Mouse (Mus musculus): ENCODE data around the gene Stk36.

Gene Stk36

GRCm38 (mm10) chr1:74601267-74601962 lies at the start of gene Stk36, which contains the start of gene Rnf25:
TSS of gene Stk36 (plus strand) at chr1:74601445.
TSS of gene Rnf25 (minus strand) at chr1:74601397.
- DNase-seq, result peak; percentile 86 to 88

DNA sequence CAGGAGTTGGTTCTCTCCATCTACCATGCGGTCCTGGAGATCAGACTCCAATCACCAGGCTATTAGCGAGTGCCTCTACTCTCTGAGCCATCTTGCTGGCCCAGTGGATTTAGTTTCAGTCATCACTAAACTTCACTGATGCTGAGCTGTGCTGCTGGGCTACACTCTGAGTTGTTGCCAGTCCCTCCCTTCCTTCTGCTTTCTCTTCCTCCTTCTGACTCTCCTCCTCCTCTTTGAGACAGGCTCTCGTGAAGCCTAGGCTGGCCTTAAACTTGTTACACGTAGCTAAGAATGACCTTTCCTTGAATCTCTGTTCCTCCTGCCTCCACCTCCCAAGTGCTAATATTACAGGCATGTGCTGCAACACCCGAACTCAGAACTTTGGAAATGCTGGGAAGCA lies 42.2 kb upstream of the Stk36 start:
- no peak for DNase-seq

DNA sequence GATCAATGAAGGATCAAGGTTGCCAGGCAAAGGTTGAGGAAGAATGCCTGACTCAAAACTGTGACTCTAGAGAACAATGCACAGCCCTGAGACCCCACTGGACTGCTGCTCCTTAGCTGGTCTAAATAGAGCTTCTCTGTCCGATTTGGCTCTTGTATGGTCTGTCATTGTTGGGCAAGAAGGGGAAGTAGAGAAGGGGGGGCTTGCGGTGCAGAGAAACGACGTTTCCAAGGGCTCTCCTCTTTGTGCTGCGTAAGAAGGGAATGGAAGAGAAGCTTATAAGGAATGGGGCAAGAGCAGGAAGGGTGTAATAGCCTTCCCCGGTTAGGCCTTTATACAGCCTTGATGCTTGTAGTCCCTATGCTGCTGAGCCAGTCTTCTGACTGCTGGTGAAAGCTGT lies 35.4 kb upstream of the Stk36 start:
- no peak for DNase-seq

DNA sequence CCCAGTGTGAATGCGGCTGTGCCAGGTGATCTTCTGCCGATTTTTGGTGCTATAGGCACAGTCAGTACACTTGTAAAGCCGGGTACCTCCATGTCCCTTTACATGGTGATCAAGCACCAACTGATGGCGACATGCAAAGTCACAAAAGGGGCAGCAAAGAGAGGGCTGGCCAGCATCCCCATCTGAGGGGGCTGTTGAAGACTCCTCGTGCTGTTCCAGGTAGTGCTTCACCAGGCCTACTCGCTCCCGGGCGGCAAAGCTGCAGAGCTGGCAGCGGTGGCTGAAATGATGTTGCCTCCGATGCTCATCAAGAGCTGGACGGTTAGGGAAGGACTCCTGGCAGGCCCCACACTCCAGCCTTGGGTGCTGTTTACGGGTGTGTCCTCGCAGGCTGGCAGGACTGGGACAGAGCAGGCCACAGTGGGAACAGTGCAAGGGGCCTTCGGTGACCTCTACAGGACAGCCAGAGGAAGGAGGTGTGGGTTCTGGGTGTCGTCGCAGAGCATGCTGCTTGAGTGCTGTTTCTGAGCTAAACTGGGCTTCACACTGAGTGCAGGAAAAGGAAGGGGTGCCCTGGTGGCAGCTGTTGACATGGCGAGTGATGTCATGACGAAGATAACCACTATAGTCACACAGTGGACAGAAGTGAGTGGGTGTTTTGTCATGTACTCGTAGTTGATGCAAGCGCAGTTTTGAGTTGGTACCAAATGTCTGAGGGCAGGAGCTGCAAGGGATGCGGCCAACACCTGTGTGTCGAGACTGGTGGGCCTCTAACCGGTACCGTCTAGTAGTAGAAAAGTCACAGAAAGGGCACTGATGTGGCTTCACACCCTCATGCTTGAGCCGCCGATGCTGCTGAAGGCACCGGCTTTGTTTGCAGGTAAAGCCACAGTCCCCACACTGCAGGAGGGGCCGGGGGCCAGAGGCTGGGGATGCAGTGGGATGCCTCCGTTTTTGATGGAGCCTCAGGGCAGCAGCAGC lies 31.2 kb upstream of the Stk36 start:
- DNase-seq, result no peak

GRCm38 (mm10) chr1:74582621-74583020 lies 18.6 kb upstream of the Stk36 start:
- no peak for DNase-seq

DNA sequence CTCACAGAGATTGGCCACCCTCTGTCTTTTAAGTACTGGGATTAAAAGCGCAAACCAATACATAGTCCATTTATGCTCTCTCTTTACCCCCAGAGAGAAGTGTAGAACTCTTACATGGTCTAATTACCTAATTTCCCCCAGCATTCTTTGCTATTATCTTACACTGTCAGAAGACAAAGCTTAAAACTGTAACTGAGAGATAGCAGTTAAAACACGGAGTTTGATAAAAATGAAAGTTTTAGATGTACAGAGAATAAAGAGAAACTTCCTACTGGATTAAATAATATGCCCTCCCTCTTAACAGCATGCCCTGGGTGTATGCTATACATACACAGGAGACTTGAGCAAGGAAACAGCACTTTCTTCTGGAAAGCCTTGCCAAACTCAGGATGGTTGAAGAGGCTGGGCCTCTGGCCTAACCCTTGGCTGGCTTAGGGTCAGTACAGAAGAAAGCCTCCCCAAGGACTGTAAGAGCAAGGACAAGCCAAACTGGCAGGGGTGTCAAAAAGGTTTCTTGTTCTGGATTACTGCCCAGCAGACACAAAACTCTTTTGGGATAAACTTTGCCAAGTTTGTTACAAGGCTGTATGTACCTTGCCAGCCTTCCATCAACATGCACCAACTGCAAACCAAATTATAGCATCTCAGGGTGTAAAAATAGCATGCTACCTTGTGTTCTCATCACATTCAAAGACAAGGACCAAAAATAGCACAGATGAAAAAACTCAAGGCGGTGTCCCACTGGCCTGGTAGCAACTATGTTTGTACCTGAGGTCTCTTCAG lies 16.4 kb upstream of the Stk36 start:
- DNase-seq, result no peak

DNA sequence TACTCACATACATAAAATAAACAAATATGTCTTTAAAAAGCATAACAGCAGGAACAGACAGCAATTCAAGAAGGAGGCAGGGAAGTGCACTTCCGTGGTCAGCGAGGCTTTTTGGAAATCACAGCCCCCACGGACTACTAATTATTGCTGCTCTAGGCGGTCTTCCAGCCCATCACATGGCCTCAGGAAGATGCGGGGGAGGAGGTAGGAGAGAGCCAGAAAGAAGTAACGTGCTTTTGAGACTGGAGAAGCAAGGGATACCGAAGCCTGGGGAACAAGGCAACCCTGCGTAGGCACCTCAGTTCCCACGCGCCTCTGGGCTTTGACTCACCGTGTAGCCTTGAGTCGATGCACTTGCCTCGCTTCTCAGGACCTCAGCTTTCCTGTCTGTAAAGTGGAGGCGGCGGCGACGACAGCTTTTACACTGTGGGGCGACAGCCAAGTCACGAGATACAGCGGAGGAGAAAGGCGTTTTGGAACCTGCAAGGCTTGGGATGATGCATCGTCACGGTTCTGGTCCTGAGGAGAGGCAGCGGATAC lies 13.9 kb upstream of the Stk36 start:
- DNase-seq, result peak in 1 of 2 experiments; percentile 24

GRCm38 (mm10) chr1:74587773-74588445 lies 13.3 kb upstream of the Stk36 start, which contains the start of the genes Zfp142 and Bcs1l:
TSS of gene Zfp142 (minus strand) at chr1:74588246.
TSS of gene Bcs1l (plus strand) at chr1:74588289.
- peak; percentile 99 for DNase-seq

DNA sequence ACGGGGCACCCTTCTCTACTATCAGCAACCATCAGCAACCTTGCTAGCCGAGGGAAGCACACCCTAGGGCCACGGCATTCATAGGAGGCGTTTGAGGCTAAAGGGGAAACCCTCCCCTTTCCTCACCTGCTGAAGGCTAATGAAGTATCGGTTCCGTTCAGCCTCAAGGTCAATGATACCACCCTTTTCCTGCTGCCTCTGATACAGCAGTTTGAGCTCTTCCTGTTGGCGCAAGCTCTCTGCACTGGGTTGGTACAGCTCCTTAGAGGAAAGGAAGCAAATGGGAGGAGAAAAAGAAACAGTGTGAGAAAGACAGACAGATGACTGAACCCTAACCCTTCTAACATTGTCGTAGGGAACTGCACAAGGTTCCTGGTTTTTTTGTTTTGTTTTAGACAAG lies 6.8 kb upstream of the Stk36 start:
- DNase-seq, result no peak

GRCm38 (mm10) chr1:74600501-74601266 lies 561 bp upstream of the Stk36 start:
- no peak for DNase-seq

DNA sequence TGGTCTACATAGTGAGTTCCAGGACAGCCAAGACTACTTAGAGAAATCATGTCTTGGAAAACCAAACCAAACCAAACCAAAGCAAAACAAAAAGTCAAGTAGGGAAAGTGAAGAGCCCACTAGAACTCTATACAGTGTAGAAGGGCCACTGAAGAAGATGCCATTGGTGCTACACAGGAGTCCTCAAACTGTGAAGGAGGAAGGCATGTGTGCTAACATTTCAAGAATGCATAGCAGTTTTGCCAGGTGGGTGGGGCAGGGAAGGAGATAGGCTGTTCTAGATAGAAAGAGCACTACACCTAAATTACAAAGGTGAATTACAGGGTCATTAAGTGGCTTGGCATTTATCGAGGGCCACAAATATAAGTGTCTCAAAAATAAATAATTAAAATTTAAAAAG lies 22.9 kb downstream of the Stk36 start:
- DNase-seq, result no peak

DNA sequence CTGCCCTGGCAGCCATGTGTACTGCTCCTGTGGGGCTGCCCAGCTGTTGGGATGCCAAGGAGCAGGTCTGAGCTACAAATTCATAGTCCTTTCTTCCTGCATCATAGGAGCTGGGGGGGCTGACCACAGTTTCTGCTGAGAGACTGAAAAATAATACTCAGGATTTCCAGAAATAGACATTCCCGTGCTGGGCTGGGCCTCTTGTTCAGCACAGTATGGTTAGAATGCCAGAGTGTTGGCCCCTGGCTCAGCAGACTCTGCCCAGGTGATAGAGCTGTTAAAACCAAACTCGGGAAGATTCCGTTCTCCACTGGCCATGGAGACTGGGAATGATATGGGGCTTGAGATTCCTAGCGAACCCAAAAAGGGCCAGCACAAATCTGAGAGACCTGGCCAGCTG lies 24.8 kb downstream of the Stk36 start:
- no peak for DNase-seq

- DNase-seq, result peak; percentile 8 to 17
Observed at GRCm38 (mm10) chr1:74628001-74628400, 26.8 kb downstream of the Stk36 start.

- DNase-seq, result no peak
Observed at GRCm38 (mm10) chr1:74632734-74633133, 31.5 kb downstream of the Stk36 start.

DNA sequence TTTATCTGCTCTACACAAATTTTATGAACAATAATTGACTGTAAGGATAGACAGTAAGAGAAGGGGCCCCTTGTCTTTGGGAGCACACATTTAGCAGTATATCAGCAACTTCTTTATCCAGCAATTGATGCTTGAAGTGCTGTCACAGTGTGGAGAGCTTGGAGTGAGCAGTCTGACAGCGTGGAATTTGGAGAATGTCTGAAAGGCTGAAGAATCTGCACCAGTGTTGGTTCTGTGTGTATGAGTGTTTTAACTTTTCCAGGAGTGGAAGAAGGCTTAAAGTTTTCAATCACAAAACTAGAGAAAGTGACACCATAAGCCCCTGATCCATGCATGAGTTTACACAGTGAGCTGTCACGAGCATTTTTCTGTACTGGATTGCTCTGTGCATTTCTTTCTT lies 42.3 kb downstream of the Stk36 start:
- DNase-seq, result no peak

DNA sequence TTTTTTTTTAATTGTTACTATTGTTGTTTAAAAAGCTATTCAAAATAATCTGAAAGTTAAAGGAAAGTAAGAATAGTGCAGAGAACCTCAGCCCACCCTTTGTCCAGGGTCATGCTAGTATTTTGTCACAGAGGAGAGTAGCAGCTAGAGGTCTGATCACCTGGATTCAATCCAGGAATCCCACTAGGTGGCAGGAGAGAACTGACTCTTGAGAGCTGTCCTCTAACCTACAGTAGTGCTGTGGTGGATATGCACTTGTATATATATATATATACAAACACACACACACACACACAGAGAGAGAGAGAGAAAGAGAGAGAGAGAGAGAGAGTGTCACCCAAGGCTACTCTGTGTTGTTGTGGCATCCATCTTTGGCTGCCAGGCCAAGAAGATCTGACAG lies 42.7 kb downstream of the Stk36 start:
- DNase-seq, result peak in 1 of 2 experiments; percentile 11

DNA sequence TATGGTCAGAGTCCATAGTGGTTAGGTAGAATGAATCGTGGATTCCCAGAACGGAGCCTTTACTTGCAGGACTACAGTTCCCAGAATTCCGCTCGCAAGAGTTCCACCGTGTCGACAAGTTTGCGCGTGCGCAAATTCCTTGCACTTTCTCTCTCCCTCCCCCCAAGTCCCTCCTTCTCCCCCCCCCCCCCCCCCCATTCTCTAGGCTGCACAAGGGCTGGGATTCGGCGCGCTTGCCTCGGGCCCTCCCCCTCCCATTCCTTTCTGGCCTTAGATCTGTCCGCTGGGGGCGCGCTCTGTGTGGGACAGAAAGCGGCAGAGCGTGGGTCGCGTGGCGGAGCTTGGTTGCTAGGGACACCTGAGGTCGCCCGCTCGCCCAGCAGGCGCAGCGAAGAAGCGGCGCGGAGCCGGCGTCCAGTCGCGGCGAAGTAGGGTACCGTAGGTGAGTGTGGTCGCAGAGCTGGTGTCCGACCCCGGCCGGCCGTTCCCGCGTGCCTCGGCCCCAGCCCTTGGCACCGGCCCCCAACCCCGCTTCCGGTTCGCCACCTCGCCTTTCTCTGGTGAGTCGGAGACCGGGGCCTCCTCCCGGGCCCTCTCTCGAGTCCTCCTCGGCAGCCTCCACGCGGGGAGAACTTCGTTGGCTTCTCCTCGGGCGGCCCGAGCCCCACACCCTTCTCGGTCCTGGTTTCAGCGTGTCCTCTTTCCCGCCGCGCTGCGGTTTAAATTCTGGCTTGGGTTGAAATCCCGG lies 60.4 kb downstream of the Stk36 start, which contains the start of gene Ttll4:
Ttll4 (plus strand) TSS at position 298 of the 748 bp plus-strand sequence.
- DNase-seq, result peak; percentile 95 to 96

DNA sequence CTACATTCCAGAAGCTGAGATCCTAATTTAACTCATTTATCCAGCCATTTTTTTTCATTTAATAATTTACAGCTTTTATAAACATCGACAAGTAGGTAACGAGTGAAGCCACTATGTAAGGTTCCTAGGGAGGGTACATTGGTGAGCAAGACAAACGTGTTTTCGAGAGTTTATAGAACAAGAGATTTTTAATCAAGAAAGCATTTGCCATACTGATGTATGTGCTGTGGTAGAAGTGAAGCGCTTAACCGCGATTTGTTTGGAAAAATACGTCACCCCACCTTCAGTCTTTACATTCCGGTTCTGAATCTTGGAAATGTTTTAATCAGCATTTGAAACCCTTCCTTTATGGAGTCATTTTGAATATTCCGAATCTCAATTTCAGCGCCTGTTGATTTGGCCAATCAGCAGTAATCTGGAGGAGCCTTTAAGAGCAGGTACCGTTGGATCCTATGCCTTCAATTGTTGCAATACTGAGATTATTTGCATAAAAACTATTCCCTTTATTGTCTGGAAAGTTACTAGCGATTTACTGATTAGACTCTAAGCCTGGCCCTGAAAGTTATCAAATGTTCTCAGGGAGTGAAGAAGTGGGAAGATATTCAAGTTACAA lies 61.1 kb downstream of the Stk36 start:
- no peak for DNase-seq

- DNase-seq, result peak in 1 of 2 experiments; percentile 9
Observed at GRCm38 (mm10) chr1:74665153-74665552, 63.9 kb downstream of the Stk36 start.

DNA sequence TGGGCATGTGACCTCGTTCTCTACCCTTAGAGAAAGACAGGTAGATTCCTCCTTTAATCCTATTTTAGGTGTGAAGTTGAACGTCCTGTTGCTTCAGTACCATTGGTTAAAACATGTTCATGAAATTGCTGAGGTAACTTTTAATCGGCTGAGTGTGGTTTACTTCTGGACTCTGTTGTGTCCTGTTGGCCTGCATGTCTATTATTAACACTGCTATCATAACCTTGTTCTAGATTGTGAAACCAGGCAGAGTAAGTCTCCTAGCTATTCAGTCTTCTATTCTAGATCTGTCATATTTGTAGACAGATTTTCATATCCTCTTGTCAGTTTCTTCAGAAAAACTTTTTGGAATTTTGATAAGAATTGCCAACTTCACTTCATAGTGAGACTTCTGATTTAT lies 67.1 kb downstream of the Stk36 start:
- DNase-seq, result no peak

Data from kidney, adult 8-10 months (tissue).